Mouse (Mus musculus): Measurements from ENCODE around the gene Glycam1. TPM values are rescaled to one million over a fixed set of nuclear protein-coding genes. Genes with fewer than 3 reads are reported as not detected.

Glycam1 gene
- polyA plus RNA-seq (2017; shearing (Covaris generic)) = not detected

DNA sequence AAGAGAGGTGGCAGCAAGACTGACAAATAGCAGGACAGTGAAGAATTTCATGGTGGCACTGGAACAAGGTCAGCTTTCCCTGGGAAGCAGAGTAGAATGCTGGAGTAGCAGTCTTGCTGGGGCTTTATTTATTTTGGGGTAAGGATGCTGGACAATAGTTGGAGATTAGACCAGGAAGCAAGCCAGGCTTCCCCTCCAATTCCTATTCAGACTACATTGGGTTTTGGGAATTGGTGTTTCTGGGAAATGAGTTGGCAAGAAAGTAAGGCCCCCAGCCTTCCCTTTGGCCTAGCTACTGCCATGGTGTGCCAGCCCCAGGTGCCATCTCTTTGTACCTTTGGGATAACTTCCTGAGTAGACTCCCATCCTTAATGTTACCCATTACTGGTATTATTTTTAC lies at the start of gene Glycam1:
Gene Glycam1, minus strand, starts transcription at position 101 of the 400 bp plus-strand sequence.

DNA sequence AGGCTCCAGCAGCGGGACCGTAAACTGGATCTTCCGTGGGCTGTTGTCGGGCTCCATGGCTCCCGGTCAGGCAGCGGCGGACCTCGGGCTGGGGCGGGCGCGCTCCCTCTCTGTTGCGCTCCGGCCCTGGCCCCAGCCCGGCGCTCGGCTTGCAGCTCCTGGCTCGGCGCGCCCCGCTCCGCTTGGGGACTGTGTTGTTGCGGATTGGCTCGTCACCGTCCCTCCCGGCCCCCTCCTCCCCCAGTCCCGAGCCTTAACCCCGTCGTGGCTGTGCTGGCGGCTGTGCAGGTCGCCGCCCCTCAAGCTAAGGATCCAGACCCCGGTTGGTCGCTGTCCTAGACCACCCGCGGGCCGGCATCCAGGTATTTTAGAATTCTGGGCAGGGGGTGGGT lies 27.1 kb downstream of the Glycam1 start, which contains the start of gene Ppp1r1a:
Gene Ppp1r1a, minus strand, starts transcription at position 182 of the 392 bp plus-strand sequence.

Other genes starting within 250 kb of the Glycam1 start
- gene Zfp385a, start 225.0 kb downstream of the Glycam1 start, polyA plus RNA-seq (2017; shearing (Covaris generic)) = not detected
- not detected for gene Itga5, start 198.3 kb downstream of the Glycam1 start, polyA plus RNA-seq (2017; shearing (Covaris generic))
- not detected for gene Gtsf1, start 134.6 kb downstream of the Glycam1 start, polyA plus RNA-seq (2017; shearing (Covaris generic))
- not detected for gene Gtsf2, start 116.6 kb downstream of the Glycam1 start, polyA plus RNA-seq (2017; shearing (Covaris generic))
- gene Nckap1l, start 111.3 kb downstream of the Glycam1 start, polyA plus RNA-seq (2017; shearing (Covaris generic)) = 95.8 TPM
- gene Pde1b, start 62.0 kb downstream of the Glycam1 start, polyA plus RNA-seq (2017; shearing (Covaris generic)) = 3.5 TPM
- not detected for gene Ppp1r1a, start 27.1 kb downstream of the Glycam1 start, polyA plus RNA-seq (2017; shearing (Covaris generic))
- gene Mucl1, start 190.4 kb upstream of the Glycam1 start, polyA plus RNA-seq (2017; shearing (Covaris generic)) = not detected

All from effector memory CD4-positive, alpha-beta T cell, adult 7 months (primary cell).